11 mouse cellular contexts compared by ENCODE assay signal in the genomic region with DNA sequence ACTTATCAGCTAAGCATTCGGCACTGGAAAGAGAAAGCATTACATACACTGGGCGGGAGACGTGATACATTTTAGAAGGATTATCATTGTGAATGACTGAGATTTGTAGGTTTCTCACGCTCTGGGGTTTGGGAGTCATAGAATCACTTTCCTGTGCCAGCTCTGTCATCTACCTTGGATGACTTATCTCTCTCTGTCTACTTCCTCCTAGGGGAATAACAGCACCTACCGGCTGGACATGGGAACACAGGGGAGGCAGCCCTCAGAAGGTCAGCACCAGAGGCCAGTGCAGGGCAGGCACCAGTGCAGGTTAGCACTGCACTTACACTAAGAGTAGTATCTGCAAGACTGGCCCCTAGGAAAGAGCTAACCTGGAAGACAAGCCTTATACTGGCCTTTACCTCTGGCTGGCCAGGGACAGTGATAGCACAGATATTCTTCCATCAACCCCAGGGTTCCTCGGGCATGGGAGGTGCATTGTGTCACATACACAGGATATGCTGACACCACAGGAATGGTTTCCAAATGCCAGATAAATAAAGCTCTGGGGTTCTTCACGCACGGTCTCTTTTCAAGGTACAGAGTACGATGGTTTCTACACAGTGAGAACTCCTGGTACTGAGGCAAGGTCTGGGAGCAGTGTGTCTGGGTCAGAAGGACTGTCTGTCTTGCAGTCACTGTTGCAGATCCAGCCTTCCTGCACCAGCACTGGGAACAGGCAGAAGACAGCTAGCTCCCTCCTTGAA.
DNase-seq lines count a peak whose midpoint lies in the region; ATAC-seq and TF ChIP-seq lines count a peak whose summit lies in the region.
"Had no signal": no experiment of that assay in that cellular context is flagged by ENCODE, and none has a peak within 500 bp of the region (broad histone marks: within the 10 kb centered on the region; RNA-seq: fewer than 3 reads in every experiment).

No protein-coding gene starts in this region.

- no peak; the same call in 1 of the 2 replicates for TF ChIP-seq CTCF in hindbrain, postnatal 0 days (IDR thresholded peaks at IDR 0.05; ENCODE audit: low read depth)
- 0 out of 2 replicates have a peak, but pooled peaks have one; percentile 25 for TF ChIP-seq CTCF in midbrain, postnatal 0 days (IDR thresholded peaks at IDR 0.05)

- H3K9ac ChIP-seq in hindbrain, embryonic 13.5 days: no peak overlapping the region
- no peak overlapping the region for H3K9ac ChIP-seq in hindbrain, postnatal 0 days (replicated peaks; ENCODE audit: low read length)
- no peak overlapping the region for H3K9ac ChIP-seq in midbrain, embryonic 13.5 days (replicated peaks)
- no peak overlapping the region for H3K9ac ChIP-seq in midbrain, embryonic 16.5 days (ENCODE audit: low read depth, low read length)
- H3K9ac ChIP-seq in kidney, embryonic 15.5 days: no peak overlapping the region
- H3K9ac ChIP-seq in midbrain, postnatal 0 days (replicated peaks; ENCODE audit: low read length, poor library complexity, severe bottlenecking): no peak overlapping the region
- H3K9ac ChIP-seq: lung, embryonic 15.5 days had no signal

- no peaks in the 10 kb centered on the region for H3K36me3 ChIP-seq in hindbrain, embryonic 13.5 days
- H3K36me3 ChIP-seq in hindbrain, postnatal 0 days (ENCODE audit: insufficient read depth, low read length): no peaks in the 10 kb centered on the region
- H3K36me3 ChIP-seq in midbrain, embryonic 13.5 days: no peaks in the 10 kb centered on the region
- H3K36me3 ChIP-seq in midbrain, embryonic 16.5 days (ENCODE audit: control insufficient read depth, insufficient read depth, low read length): no peaks in the 10 kb centered on the region
- H3K36me3 ChIP-seq in kidney, embryonic 15.5 days: no peaks in the 10 kb centered on the region
- no peaks in the 10 kb centered on the region for H3K36me3 ChIP-seq in midbrain, postnatal 0 days (ENCODE audit: insufficient read depth, low read length)
- H3K36me3 ChIP-seq: lung, embryonic 15.5 days had no signal

- 0 out of 2 replicates have a peak overlapping the region, but pooled peaks have one; percentile 12 for H3K27ac ChIP-seq in hindbrain, embryonic 13.5 days
- H3K27ac ChIP-seq in hindbrain, postnatal 0 days: no peak overlapping the region
- 0 out of 2 replicates have a peak overlapping the region, but pooled peaks have one; percentile 6 for H3K27ac ChIP-seq in midbrain, embryonic 13.5 days
- H3K27ac ChIP-seq in midbrain, embryonic 16.5 days (ENCODE audit: low read length): no peak overlapping the region
- H3K27ac ChIP-seq in kidney, embryonic 15.5 days: no peak overlapping the region
- no peak overlapping the region for H3K27ac ChIP-seq in midbrain, postnatal 0 days (ENCODE audit: low read depth, low read length)
- H3K27ac ChIP-seq: lung, embryonic 15.5 days had no signal

- ATAC-seq in hindbrain, embryonic 13.5 days (ENCODE audit: low FRiP score): no peak
- no peak for ATAC-seq in hindbrain, postnatal 0 days
- ATAC-seq in midbrain, embryonic 13.5 days: no peak
- no peak for ATAC-seq in midbrain, embryonic 16.5 days
- 0 out of 2 replicates have a peak, but pooled peaks have one; percentile 25 for ATAC-seq in kidney, embryonic 15.5 days (replicated peaks; ENCODE audit: low FRiP score)
- ATAC-seq in midbrain, postnatal 0 days (ENCODE audit: low FRiP score): no peak

- peaks cover 32% of the 10 kb centered on the region for H3K4me1 ChIP-seq in hindbrain, embryonic 13.5 days (replicated peaks)
- H3K4me1 ChIP-seq in hindbrain, postnatal 0 days (ENCODE audit: insufficient read depth, low read length): 0 out of 2 replicates have a peak, but pooled peaks cover 13% of the 10 kb centered on the region
- peaks cover 35% of the 10 kb centered on the region for H3K4me1 ChIP-seq in midbrain, embryonic 13.5 days (replicated peaks)
- peaks cover 17% of the 10 kb centered on the region for H3K4me1 ChIP-seq in midbrain, embryonic 16.5 days (ENCODE audit: control insufficient read depth, insufficient read depth, low read length)
- peaks cover 18% of the 10 kb centered on the region for H3K4me1 ChIP-seq in kidney, embryonic 15.5 days
- peaks cover 15% of the 10 kb centered on the region for H3K4me1 ChIP-seq in midbrain, postnatal 0 days (ENCODE audit: insufficient read depth, low read length)

- no peak overlapping the region for H3K4me3 ChIP-seq in hindbrain, embryonic 13.5 days
- H3K4me3 ChIP-seq in hindbrain, postnatal 0 days (ENCODE audit: low read length): no peak overlapping the region
- no peak overlapping the region for H3K4me3 ChIP-seq in midbrain, embryonic 13.5 days (replicated peaks)
- no peak overlapping the region for H3K4me3 ChIP-seq in midbrain, embryonic 16.5 days (ENCODE audit: low read depth, low read length)
- no peak overlapping the region for H3K4me3 ChIP-seq in kidney, embryonic 15.5 days (replicated peaks)
- no peak overlapping the region for H3K4me3 ChIP-seq in midbrain, postnatal 0 days (ENCODE audit: low read depth, low read length)
- H3K4me3 ChIP-seq: lung, embryonic 15.5 days; myocyte had no signal

- H3K4me2 ChIP-seq in hindbrain, embryonic 13.5 days: no peak overlapping the region
- no peak overlapping the region for H3K4me2 ChIP-seq in hindbrain, postnatal 0 days (ENCODE audit: low read depth, low read length)
- H3K4me2 ChIP-seq in midbrain, embryonic 13.5 days (replicated peaks): no peak overlapping the region
- no peak overlapping the region for H3K4me2 ChIP-seq in midbrain, embryonic 16.5 days (ENCODE audit: low read length)
- no peak overlapping the region for H3K4me2 ChIP-seq in kidney, embryonic 15.5 days
- no peak overlapping the region for H3K4me2 ChIP-seq in midbrain, postnatal 0 days (ENCODE audit: low read depth, low read length, poor library complexity, severe bottlenecking)
- H3K4me2 ChIP-seq: lung, embryonic 15.5 days had no signal

- no peak for DNase-seq in hindbrain, postnatal 0 days (ENCODE audit: low spot score)
- DNase-seq in midbrain, postnatal 0 days (ENCODE audit: low spot score): no peak
- no peak for DNase-seq in thymus, postnatal 36 days
- DNase-seq in cerebellum, adult 9-10 months: no peak

- H3K9me3 ChIP-seq in hindbrain, embryonic 13.5 days: no peaks in the 10 kb centered on the region
- no peaks in the 10 kb centered on the region for H3K9me3 ChIP-seq in hindbrain, postnatal 0 days (ENCODE audit: low read length)
- H3K9me3 ChIP-seq in midbrain, embryonic 13.5 days: no peaks in the 10 kb centered on the region
- no peaks in the 10 kb centered on the region for H3K9me3 ChIP-seq in midbrain, embryonic 16.5 days (replicated peaks; ENCODE audit: control insufficient read depth, low read length, poor library complexity, severe bottlenecking)
- H3K9me3 ChIP-seq in kidney, embryonic 15.5 days (replicated peaks): no peaks in the 10 kb centered on the region
- no peaks in the 10 kb centered on the region for H3K9me3 ChIP-seq in midbrain, postnatal 0 days (ENCODE audit: low read length)
- H3K9me3 ChIP-seq: lung, embryonic 15.5 days had no signal

- 59% methylated on average over 9 of the region's 9 CpGs for WGBS in hindbrain, embryonic 13.5 days
- 64% methylated on average over 9 of the region's 9 CpGs for WGBS in hindbrain, postnatal 0 days
- WGBS in midbrain, embryonic 13.5 days: 60% methylated on average over 9 of the region's 9 CpGs
- WGBS in midbrain, embryonic 16.5 days: 55% methylated on average over 9 of the region's 9 CpGs
- 60% methylated on average over 9 of the region's 9 CpGs for WGBS in kidney, embryonic 15.5 days
- 56% methylated on average over 9 of the region's 9 CpGs for WGBS in midbrain, postnatal 0 days

- H3K27me3 ChIP-seq in hindbrain, embryonic 13.5 days: peaks cover 15% of the 10 kb centered on the region; the same call in 1 of the 2 replicates
- 0 out of 2 replicates have a peak, but pooled peaks cover 7% of the 10 kb centered on the region for H3K27me3 ChIP-seq in hindbrain, postnatal 0 days (ENCODE audit: insufficient read depth, low read length)
- peaks cover 15% of the 10 kb centered on the region; the same call in 1 of the 2 replicates for H3K27me3 ChIP-seq in midbrain, embryonic 13.5 days
- H3K27me3 ChIP-seq in midbrain, embryonic 16.5 days (ENCODE audit: control insufficient read depth, insufficient read depth, low read depth, low read length): no peaks in the 10 kb centered on the region
- H3K27me3 ChIP-seq in kidney, embryonic 15.5 days: no peaks in the 10 kb centered on the region
- H3K27me3 ChIP-seq in midbrain, postnatal 0 days (ENCODE audit: insufficient read depth, low read length): no peaks in the 10 kb centered on the region
- H3K27me3 ChIP-seq: CH12.LX; lung, embryonic 15.5 days had no signal

Comparison
In these comparisons a context has a peak if more than half of its experiments do, and no peak if none do; other contexts are left out.
1. H3K27ac ChIP-seq: peak in hindbrain, embryonic 13.5 days (single experiment) and midbrain, embryonic 13.5 days (single experiment); none in hindbrain, postnatal 0 days (single experiment), midbrain, embryonic 16.5 days (single experiment), kidney, embryonic 15.5 days (single experiment) and midbrain, postnatal 0 days (single experiment).